Mouse (Mus musculus): ENCODE measurements around the gene Foxg1.

Foxg1 gene

GRCm38 (mm10) chr12:49409833-49410232 lies 27.4 kb downstream of the Foxg1 start:
- no peak for DNase-seq (ENCODE audit: low spot score in 2 of 2)

DNA sequence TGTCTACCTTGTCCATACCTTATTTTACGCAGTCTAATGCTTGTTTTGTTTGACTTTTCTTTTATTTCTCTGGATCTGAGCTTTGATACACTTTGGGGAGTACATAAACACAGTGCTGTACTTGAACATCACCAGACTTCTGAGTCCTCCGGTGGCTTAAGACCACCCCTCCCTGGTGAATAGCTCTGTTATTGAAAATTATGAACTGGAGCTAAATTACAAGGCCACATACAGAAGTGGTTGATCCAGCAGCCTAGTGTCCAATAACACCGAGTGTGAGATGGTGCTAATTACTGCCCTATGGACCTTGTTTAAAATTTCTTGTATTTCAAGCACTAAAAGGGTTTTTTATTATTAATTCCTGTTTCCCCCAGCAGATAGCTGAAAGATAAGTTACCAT lies 35.5 kb downstream of the Foxg1 start:
- no peak for DNase-seq (ENCODE audit: low spot score in 2 of 2)
